Mouse (Mus musculus): ENCODE measurements around the gene Orai2. TPM values are rescaled to one million over a fixed set of nuclear protein-coding genes. Genes with fewer than 3 reads are reported as not detected.
"Not testable (repeated sequence)": the region's sequence is repeated elsewhere in the genome, so short reads cannot be mapped to it uniquely, and the experiment has no call there.

Gene Orai2
- total RNA-seq, 2 experiments from 2014 or later = 10.1 to 20.3 TPM

DNA sequence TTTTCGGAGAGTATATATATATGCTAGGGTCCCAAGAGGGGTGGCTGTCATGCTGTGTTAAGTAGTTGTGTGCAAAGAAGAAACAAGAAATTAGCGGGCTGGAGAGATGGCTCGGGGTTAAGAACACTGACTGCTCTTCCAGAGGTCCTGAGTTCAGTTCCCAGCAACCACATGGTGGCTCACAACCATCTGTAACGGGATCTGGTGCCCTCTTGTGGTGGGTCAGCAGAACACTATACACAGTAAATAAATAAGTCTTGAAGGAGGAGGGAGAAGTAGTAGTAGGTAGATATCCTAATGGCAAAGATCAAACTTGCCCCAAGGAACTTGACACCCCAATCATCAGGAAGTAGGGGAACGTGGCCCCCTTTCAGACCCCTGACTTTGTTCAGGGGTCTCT, 27.8 kb downstream of the Orai2 start:
- no peak for ATAC-seq (replicated peaks; ENCODE audit: low FRiP score, low TSS enrichment, poor library complexity, severe bottlenecking)

DNA sequence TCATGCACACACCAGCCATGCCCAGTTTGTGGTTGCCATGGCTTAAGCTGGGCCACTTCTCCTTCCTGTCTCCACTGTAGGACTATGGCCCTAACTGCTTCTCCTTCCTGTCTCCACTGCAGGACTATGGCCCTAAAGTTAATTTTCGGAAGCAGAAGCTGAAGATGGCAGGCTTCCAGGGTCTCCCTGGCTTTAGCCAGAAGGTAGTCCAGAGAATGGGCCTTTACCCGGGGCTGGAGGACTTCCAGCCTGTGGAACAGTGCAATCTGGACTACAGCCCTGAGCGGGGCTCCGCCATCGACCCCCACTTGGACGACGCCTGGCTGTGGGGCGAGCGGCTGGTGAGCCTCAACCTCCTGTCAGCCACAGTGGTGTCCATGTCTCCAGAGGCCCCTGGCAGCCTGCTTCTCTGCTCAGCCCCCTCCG, 30.4 kb downstream of the Orai2 start:
- ATAC-seq (replicated peaks; ENCODE audit: low FRiP score, low TSS enrichment, poor library complexity, severe bottlenecking) = no peak

- ATAC-seq (replicated peaks; ENCODE audit: low FRiP score, low TSS enrichment, poor library complexity, severe bottlenecking) = no peak
These were observed 31.1 kb downstream of the Orai2 start for GRCm38 (mm10) chr5:136139393-136139792.

DNA sequence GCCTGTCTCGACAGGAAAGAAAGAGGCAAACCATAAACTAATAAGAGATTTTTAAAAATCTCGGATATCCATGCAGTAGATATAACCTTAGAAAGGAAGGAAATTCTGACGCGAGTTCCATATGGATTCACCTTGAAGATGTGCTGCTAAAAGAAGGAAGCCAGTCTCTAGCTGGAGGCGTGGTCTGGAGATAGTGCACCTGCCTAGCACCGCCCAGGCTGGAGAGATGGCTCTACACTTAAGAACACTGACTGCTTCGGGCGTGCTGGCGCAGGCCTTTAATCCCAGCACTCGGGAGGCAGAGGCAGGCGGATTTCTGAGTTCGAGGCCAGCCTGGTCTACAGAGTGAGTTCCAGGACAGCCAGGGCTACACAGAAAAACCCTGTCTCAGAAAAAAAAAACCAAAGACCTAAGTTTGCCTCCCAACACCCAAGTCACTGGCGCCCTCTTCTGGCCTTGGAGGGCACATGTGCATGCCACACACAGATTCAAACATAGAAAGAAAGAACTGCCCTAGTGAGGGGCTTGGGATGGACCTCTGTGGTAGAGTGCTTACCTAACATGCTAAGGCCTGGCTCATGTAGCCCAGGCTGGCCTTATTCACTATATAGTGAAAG, 32.7 kb downstream of the Orai2 start:
- ATAC-seq (replicated peaks; ENCODE audit: low FRiP score, low TSS enrichment, poor library complexity, severe bottlenecking) = 0 out of 2 replicates have a peak, but pooled peaks have one; percentile 31

DNA sequence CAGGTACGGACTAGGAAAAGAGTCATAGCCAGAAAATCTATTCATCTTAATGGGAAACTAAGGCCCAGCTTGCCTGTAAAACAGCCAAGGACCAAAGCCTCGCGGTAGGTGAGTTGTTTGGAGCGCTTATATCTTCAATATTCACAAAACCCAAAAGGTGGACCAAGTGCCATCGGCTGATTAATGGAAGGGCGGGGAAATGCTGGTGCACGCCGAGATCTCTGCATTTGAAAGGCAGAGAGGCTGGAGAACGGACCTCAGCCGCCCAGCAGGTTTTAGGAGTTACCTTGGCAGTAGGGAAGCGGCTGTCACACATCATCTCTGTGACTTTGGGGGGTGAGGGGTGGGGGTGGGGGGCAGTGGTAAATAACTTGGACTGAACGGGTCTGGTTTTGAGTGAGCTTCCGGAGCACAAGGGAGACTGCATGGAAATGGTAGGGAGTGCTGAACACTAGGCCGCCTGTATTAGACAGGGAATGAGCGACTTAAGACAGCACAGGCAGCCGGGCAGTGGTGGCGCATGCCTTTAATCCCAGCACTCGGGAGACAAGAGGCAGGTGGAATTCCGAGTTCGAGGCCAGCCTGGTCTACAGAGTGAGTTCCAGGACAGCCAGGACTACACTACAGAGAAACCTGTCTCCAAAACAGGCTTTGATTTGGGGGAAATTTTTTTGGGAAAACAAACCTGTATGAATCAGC, 34.1 kb downstream of the Orai2 start:
- no peak; the same call in 1 of the 2 replicates for ATAC-seq (replicated peaks; ENCODE audit: low FRiP score, low TSS enrichment, poor library complexity, severe bottlenecking)

DNA sequence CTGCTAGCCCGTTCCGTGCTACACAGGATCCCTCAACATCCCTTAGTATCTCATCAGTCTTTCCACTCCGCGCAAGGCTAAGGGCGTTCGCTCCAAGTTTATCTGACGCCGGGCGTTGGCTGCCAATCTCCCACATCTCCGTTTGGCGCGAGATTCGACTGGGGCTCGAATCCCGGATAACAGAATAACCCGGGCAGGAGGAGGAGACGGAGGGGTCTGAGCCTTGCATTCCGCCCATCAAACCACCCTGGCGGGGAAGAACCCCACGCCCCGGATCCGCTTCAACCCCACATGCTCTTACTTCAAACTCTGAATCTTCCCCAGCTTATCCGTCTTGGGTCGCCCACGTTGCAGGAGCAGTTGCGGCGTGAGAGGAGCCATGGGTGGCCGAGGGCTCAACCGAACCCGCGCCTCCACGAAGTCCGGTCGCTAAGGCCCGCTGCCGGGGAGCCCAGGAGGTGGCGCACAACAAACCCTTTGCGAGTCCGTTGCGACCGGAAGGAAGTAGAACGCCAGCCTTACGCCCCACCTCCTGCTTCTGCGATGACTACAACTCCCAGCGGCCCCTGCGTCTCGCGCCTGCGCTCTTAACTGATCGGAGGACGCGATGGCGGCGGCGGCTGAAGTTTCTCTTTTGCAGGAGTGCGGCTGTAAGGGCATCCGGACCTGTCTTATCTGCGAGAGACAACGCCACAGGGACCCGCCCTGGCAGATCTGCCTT, 34.8 kb downstream of the Orai2 start, which contains the start of the genes Lrwd1 and Alkbh4:
Lrwd1 (minus strand) TSS at position 504 of the 721 bp plus-strand sequence.
Alkbh4 (plus strand) TSS at position 576 of the 721 bp plus-strand sequence.
- ATAC-seq (replicated peaks; ENCODE audit: low FRiP score, low TSS enrichment, poor library complexity, severe bottlenecking) = peak; percentile 85

DNA sequence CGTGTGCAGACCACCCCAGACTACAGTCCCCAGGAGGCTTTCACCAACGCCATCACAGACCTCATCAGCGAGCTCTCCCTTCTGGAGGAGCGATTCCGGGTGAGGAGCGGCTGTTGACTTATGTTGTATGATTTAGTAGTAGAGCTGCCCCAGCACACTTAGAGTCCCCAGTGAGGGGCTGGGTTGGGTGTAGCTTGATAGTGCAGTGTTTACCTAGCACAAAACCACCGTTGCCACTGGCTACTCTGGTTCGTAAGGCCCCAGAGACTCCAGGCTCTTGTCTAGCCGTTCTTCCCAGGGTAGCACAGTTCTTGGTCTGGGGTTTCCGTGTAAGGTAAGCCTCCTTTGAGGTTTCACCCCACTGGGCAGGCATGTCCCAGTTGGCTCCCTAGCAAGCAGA, 48.3 kb downstream of the Orai2 start:
- no peak for ATAC-seq (replicated peaks; ENCODE audit: low FRiP score, low TSS enrichment, poor library complexity, severe bottlenecking)

GRCm38 (mm10) chr5:136116784-136117112, 53.8 kb downstream of the Orai2 start:
- peak; percentile 61 for ATAC-seq (replicated peaks; ENCODE audit: low FRiP score, low TSS enrichment, poor library complexity, severe bottlenecking)

- peak; percentile 93 for ATAC-seq (replicated peaks; ENCODE audit: low FRiP score, low TSS enrichment, poor library complexity, severe bottlenecking)
These were observed 54.4 kb downstream of the Orai2 start, which contains the start of gene Polr2j for GRCm38 (mm10) chr5:136115891-136116783. Polr2j (plus strand) TSS chr5:136116631.

GRCm38 (mm10) chr5:136113546-136113945, 57.0 kb downstream of the Orai2 start:
- ATAC-seq (replicated peaks; ENCODE audit: low FRiP score, low TSS enrichment, poor library complexity, severe bottlenecking) = not testable (repeated sequence)

DNA sequence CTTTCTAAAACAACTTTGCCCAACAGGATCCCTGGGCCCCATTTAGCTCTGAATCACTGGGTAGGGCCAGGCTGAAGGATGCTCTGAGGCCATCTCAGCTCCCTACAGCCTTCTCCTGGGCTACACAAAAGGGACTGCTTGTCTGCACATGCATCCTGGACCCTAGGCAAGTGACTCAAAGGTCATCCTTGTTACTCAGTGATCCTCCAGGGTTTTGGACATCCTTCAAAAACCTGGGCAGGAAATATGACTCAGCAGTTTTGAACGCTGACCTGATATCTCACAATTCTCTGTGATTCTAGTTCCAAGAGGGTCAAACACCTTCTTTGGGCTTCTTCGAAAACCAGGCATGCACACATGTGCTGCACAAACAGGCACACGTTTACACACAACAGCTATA, 61.5 kb downstream of the Orai2 start:
- ATAC-seq (replicated peaks; ENCODE audit: low FRiP score, low TSS enrichment, poor library complexity, severe bottlenecking) = no peak

DNA sequence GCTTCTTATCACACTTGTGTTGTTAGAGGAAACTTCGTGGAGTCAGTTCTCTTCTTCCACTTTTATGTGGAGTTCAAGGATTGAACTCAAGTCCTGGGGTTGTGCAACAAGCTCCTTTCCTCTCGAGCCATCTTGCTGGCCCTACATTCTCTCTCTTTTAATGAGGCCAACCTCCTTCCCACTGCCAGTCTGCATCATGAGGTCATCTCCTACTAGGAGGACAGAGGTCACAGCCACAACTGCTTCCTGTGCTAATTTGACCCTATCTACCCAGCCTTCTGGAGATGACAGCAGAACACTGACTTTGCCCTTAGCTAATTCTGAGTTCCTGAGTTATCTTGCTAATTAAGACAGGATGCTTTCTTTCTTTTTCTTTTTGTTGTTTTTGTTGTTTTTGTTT, 62.0 kb downstream of the Orai2 start:
- ATAC-seq (replicated peaks; ENCODE audit: low FRiP score, low TSS enrichment, poor library complexity, severe bottlenecking) = no peak

GRCm38 (mm10) chr5:136104511-136104910, 66.0 kb downstream of the Orai2 start:
- peak; percentile 16; the same call in 1 of the 2 replicates for ATAC-seq (replicated peaks; ENCODE audit: low FRiP score, low TSS enrichment, poor library complexity, severe bottlenecking)

GRCm38 (mm10) chr5:136102099-136102820, 68.3 kb downstream of the Orai2 start:
- peak; percentile 90 for ATAC-seq (replicated peaks; ENCODE audit: low FRiP score, low TSS enrichment, poor library complexity, severe bottlenecking)

DNA sequence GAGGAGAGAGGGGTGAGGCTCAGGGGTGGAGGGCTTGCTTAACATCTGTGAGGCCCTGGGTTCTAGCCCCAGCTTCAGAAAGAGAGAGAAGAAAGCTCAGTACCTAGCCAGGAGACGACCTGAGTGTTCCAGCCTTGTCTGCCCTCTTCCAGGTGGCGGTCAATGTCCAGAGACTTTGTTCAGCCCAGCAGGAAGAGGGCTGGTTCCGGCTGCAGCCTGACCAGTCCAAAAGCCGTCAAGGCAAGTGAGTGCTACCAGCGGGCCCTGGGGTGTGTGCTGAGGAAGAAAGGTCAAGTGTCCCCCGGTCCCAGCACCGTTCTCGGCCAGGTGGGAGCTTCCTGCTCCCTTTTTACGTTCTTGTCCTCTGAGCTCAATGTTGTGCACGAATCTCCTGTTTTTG, 72.0 kb downstream of the Orai2 start:
- no peak for ATAC-seq (replicated peaks; ENCODE audit: low FRiP score, low TSS enrichment, poor library complexity, severe bottlenecking)

All from megakaryocyte-erythroid progenitor cell, adult 5-6 weeks (primary cell).